In the genomic region with DNA sequence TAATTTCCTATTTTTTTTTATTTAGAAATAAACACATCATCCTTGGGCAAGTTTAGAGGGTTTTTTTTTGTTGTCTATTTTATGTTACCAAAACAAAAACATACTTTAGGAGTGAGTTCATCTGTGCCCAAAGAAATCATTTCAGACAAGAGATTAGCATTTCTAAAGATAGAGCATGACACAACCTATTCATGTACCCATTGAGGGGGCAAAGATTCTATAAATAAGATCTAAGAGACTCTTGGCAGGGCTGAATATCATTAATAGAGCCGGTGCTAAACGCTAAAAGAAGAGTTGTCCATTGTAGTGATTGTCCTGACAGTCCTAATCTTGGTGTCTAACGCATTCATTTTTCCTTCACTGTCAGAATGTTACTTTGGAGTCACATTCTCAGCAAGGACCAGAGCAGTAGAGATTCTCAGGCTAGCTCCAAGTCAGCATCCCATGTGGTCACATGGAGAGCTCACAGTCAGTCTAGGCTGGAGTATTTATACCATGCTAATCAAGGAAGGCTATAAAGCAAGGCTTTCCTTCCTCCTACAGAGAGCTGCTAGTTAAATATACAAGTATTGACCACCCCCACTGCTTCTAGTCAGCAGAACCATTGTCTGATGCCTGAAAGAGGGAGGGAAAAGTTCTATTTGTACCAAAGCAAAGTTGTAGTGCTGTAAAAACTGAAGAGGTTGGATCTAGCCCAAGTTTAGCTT, we compare ENCODE assay signal across 15 mouse cellular contexts.
A peak's percentile ranks its signal among the peaks of the same experiment; 100 is the strongest.
DNase-seq lines count a peak whose midpoint lies in the region; ATAC-seq and TF ChIP-seq lines count a peak whose summit lies in the region.
"Had no signal": no experiment of that assay in that cellular context is flagged by ENCODE, and none has a peak within 500 bp of the region (broad histone marks: within the 10 kb centered on the region; RNA-seq: fewer than 3 reads in every experiment).

No protein-coding gene starts in this region.

- no peak overlapping the region for H3K4me3 ChIP-seq in heart, embryonic 15.5 days
- H3K4me3 ChIP-seq in lung, adult 2 months (replicated peaks; ENCODE audit: extremely low read depth, low read depth, low read length), result no peak overlapping the region
- H3K4me3 ChIP-seq in forebrain, embryonic 15.5 days, result no peak overlapping the region
- H3K4me3 ChIP-seq: neural tube, embryonic 13.5 days had no signal

- no peaks in the 10 kb centered on the region for H3K27me3 ChIP-seq in heart, embryonic 15.5 days
- no peaks in the 10 kb centered on the region for H3K27me3 ChIP-seq in forebrain, embryonic 15.5 days

- intact Hi-C loops in heart, postnatal 25 days (cut with DNase I), result no loop called here

- TF ChIP-seq POLR2A in lung, adult 2 months (IDR thresholded peaks at IDR 0.05; ENCODE audit: borderline replicate concordance, extremely low read depth, low read depth, low read length), result no peak

- H3K27ac ChIP-seq in heart, embryonic 15.5 days, result peak overlapping the region; percentile 60; the same call in 1 of the 2 replicates
- no peak overlapping the region for H3K27ac ChIP-seq in forebrain, embryonic 15.5 days (replicated peaks)
- H3K27ac ChIP-seq: neural tube, embryonic 13.5 days had no signal

- ATAC-seq in heart, embryonic 15.5 days (replicated peaks; ENCODE audit: insufficient number of reproducible peaks, insufficient read depth, low FRiP score, low read depth), result no peak
- ATAC-seq in forebrain, embryonic 15.5 days (replicated peaks), result peak; percentile 58
- ATAC-seq: activated CD4-positive, CD25-positive, alpha-beta regulatory T cell, adult 4 months; intestine, embryonic 16.5 days had no signal

- no peak for TF ChIP-seq CTCF in lung, adult 2 months (IDR thresholded peaks at IDR 0.05; ENCODE audit: insufficient read depth, low read length)

- no peak overlapping the region for H3K9ac ChIP-seq in heart, embryonic 15.5 days
- no peak overlapping the region for H3K9ac ChIP-seq in forebrain, embryonic 15.5 days (replicated peaks)
- H3K9ac ChIP-seq: neural tube, embryonic 13.5 days had no signal

- no peaks in the 10 kb centered on the region for H3K36me3 ChIP-seq in heart, embryonic 15.5 days
- no peaks in the 10 kb centered on the region for H3K36me3 ChIP-seq in forebrain, embryonic 15.5 days
- H3K36me3 ChIP-seq: neural tube, embryonic 13.5 days had no signal

- WGBS in heart, embryonic 15.5 days, result 37% methylated on average over 3 of the region's 3 CpGs
- 53% methylated on average over 3 of the region's 3 CpGs for WGBS in lung, adult 2 months
- 34% methylated on average over 3 of the region's 3 CpGs for WGBS in forebrain, embryonic 15.5 days

- 0 out of 2 replicates have a peak, but pooled peaks cover 2% of the 10 kb centered on the region for H3K4me1 ChIP-seq in heart, embryonic 15.5 days (replicated peaks)
- no peaks in the 10 kb centered on the region for H3K4me1 ChIP-seq in lung, adult 2 months (ENCODE audit: control insufficient read depth, insufficient read depth, low read length)
- no peaks in the 10 kb centered on the region for H3K4me1 ChIP-seq in forebrain, embryonic 15.5 days
- H3K4me1 ChIP-seq: neural tube, embryonic 13.5 days had no signal

- no peak overlapping the region for H3K4me2 ChIP-seq in heart, embryonic 15.5 days
- no peak overlapping the region for H3K4me2 ChIP-seq in forebrain, embryonic 15.5 days (replicated peaks)
- H3K4me2 ChIP-seq: neural tube, embryonic 13.5 days had no signal

- no peak for DNase-seq in heart, postnatal 25 days (ENCODE audit: low spot score)
- peak; percentile 4 for DNase-seq in lung, postnatal 36 days
- DNase-seq in lung, adult 2 months, result no peak
- DNase-seq in embryo, embryonic 10.5 days (ENCODE audit: low spot score), result peak; percentile 13
- DNase-seq in spleen, postnatal 4 days (ENCODE audit: low spot score in 2 of 2), result no peak
- no peak for DNase-seq in gastrocnemius, postnatal 25 days
- DNase-seq: cerebellum, postnatal 25 days; kidney, postnatal 14 days; layer of hippocampus, adult 9-11 months; spleen, adult 18-20 months had no signal

- no peaks in the 10 kb centered on the region for H3K9me3 ChIP-seq in heart, embryonic 15.5 days (replicated peaks)
- H3K9me3 ChIP-seq in forebrain, embryonic 15.5 days, result no peaks in the 10 kb centered on the region
- H3K9me3 ChIP-seq: neural tube, embryonic 13.5 days had no signal

Comparison
In these comparisons a context has a peak if more than half of its experiments do, and no peak if none do; other contexts are left out.
1. DNase-seq: peak in lung, postnatal 36 days (single experiment) and embryo, embryonic 10.5 days (single experiment); none in heart, postnatal 25 days (single experiment), lung, adult 2 months (single experiment), spleen, postnatal 4 days (0 of 2) and gastrocnemius, postnatal 25 days (single experiment).